In genomic region chr4:24850401-24851325, GRCm38 (mm10) we compare ENCODE assay signal across 8 mouse cellular contexts. TPM values are rescaled to one million over a fixed set of nuclear protein-coding genes. Genes with fewer than 3 reads are reported as not detected.
A peak's percentile ranks its signal among the peaks of the same experiment; 100 is the strongest.
DNase-seq lines count a peak whose midpoint lies in the region; ATAC-seq lines count a peak whose summit lies in the region.

Gene Klhl32, minus strand, starts transcription at chr4:24851124.

- no peaks in the 10 kb centered on the region for H3K36me3 ChIP-seq in intestine, embryonic 14.5 days (ENCODE audit: control insufficient read depth, insufficient read depth, low read length)
- no peaks in the 10 kb centered on the region for H3K36me3 ChIP-seq in midbrain, embryonic 12.5 days

- no peaks in the 10 kb centered on the region for H3K4me1 ChIP-seq in intestine, embryonic 14.5 days (replicated peaks; ENCODE audit: control insufficient read depth, insufficient read depth, low read length)
- H3K4me1 ChIP-seq in midbrain, embryonic 12.5 days: peaks cover 9% of the 10 kb centered on the region

- peak within 1 kb of the TSS; percentile 68 for H3K4me3 ChIP-seq in intestine, embryonic 14.5 days (ENCODE audit: low read depth, low read length)
- H3K4me3 ChIP-seq in midbrain, embryonic 12.5 days: peak within 1 kb of the TSS; percentile 64

- intact Hi-C loops in gastrocnemius, postnatal 14 days (cut with DNase I; ENCODE audit: low total_unique reads): no loop called here
- intact Hi-C loops in left cerebral cortex, postnatal 25 days (cut with DNase I): loop anchor here (2.0 kb wide), 1 partner anchor 46 kb away; no protein-coding TSS in a partner anchor

- peak within 1 kb of the TSS; percentile 53 for H3K9ac ChIP-seq in intestine, embryonic 14.5 days (ENCODE audit: low read length)
- H3K9ac ChIP-seq in midbrain, embryonic 12.5 days (replicated peaks): peak within 1 kb of the TSS; percentile 68

- H3K4me2 ChIP-seq in intestine, embryonic 14.5 days (ENCODE audit: low read length): peak within 1 kb of the TSS; percentile 83
- H3K4me2 ChIP-seq in midbrain, embryonic 12.5 days (replicated peaks): peak within 1 kb of the TSS; percentile 65

- peak within 1 kb of the TSS; percentile 27; the same call in 1 of the 2 replicates for H3K27ac ChIP-seq in intestine, embryonic 14.5 days (ENCODE audit: low read depth)
- H3K27ac ChIP-seq in midbrain, embryonic 12.5 days (replicated peaks): peak within 1 kb of the TSS; percentile 89

- H3K9me3 ChIP-seq in intestine, embryonic 14.5 days (ENCODE audit: control insufficient read depth, low read length): no peaks in the 10 kb centered on the region
- H3K9me3 ChIP-seq in midbrain, embryonic 12.5 days: no peaks in the 10 kb centered on the region

- WGBS in intestine, embryonic 14.5 days: 1% methylated on average over 58 of the region's 63 CpGs
- under 1% methylated on average over 57 of the region's 63 CpGs for WGBS in midbrain, embryonic 12.5 days

- no peaks in the 10 kb centered on the region for H3K27me3 ChIP-seq in intestine, embryonic 14.5 days (replicated peaks; ENCODE audit: control insufficient read depth, insufficient read depth, low read length)
- no peaks in the 10 kb centered on the region for H3K27me3 ChIP-seq in midbrain, embryonic 12.5 days

- ATAC-seq in common myeloid progenitor, adult 5-6 weeks (replicated peaks; ENCODE audit: low read depth, poor library complexity, severe bottlenecking): peak; percentile 71
- peak; percentile 93 for ATAC-seq in intestine, embryonic 14.5 days (replicated peaks; ENCODE audit: low FRiP score, low TSS enrichment, low read depth)
- peak; percentile 98 for ATAC-seq in midbrain, embryonic 12.5 days (ENCODE audit: low FRiP score, low read depth)
- no peak for ATAC-seq in erythroid progenitor cell, adult 5-6 weeks (replicated peaks; ENCODE audit: low FRiP score, poor library complexity, severe bottlenecking)

- peak; percentile 82 to 94 for DNase-seq in adrenal gland, adult (ENCODE audit: inconsistent age in 2 of 2, low spot score in 1 of 2)
- peak; percentile 58 for DNase-seq in gastrocnemius, postnatal 14 days
- peak; percentile 87 for DNase-seq in intestine, embryonic 14.5 days (ENCODE audit: low spot score)
- peak; percentile 82 to 86 for DNase-seq in left cerebral cortex, postnatal 25 days (ENCODE audit: low spot score in 2 of 2)
- peak; percentile 7 to 55 for DNase-seq in spleen, postnatal 10 days (ENCODE audit: low spot score in 2 of 2)

RNA-seq across cellular contexts. Expression of gene Klhl32, which starts in this region (rescaled TPM):
- total RNA-seq in common myeloid progenitor, adult 5-6 weeks (2017): not detected in 2 replicates
- under 1 TPM; 0.16 to 0.31 TPM for total RNA-seq in gastrocnemius, postnatal 14 days (2021)
- 5.5 and 5.8 TPM in 2 replicates for polyA plus RNA-seq in intestine, embryonic 14.5 days (2014; fragmentation: Nextera tagmentation; extraction: Ambion mirVana)
- total RNA-seq in left cerebral cortex, postnatal 25 days (2021): 10 to 100 TPM; 13.8 to 17.5 TPM
- 10.9 and 12.5 TPM in 2 replicates for polyA plus RNA-seq in midbrain, embryonic 12.5 days (2016; fragmentation: Nextera tagmentation; extraction: Ambion mirVana)
- not detected in 2 replicates for total RNA-seq in erythroid progenitor cell, adult 5-6 weeks (2015; ENCODE audit: low replicate concordance)
- not detected in 2 replicates for total RNA-seq in erythroid progenitor cell, adult 5-6 weeks (2017; ENCODE audit: low replicate concordance)

Comparison
In these comparisons a context has a peak if more than half of its experiments do, and no peak if none do; other contexts are left out.
1. RNA of gene Klhl32 (total RNA-seq): 13.8 to 17.5 TPM in left cerebral cortex, postnatal 25 days; 0.16 to 0.31 TPM in gastrocnemius, postnatal 14 days, not detected in common myeloid progenitor, adult 5-6 weeks and not detected in erythroid progenitor cell, adult 5-6 weeks; every median in the first group is over 10 times any median in the second.
2. Peak in ATAC-seq in common myeloid progenitor, adult 5-6 weeks; RNA of the gene not detected or under 1 TPM.
3. Peak in DNase-seq in gastrocnemius, postnatal 14 days; RNA of the gene not detected or under 1 TPM.
4. DNase-seq: peak in every context shown above with its lines; median percentile 88 in adrenal gland, adult; 87 in intestine, embryonic 14.5 days; 84 in left cerebral cortex, postnatal 25 days; 58 in gastrocnemius, postnatal 14 days; 31 in spleen, postnatal 10 days.